Mouse (Mus musculus) liver, adult 2 months (tissue): Measurements from ENCODE around the gene Ap4s1. TPM values are rescaled to one million over a fixed set of nuclear protein-coding genes. Genes with fewer than 3 reads are reported as not detected.
"Not testable (repeated sequence)": the region's sequence is repeated elsewhere in the genome, so short reads cannot be mapped to it uniquely, and the experiment has no call there.

Experiments used
- DNase-seq: peaks from one replicate; pipeline ENCODE4 v3.0.0-alpha.2; 2011; ENCODE audit warnings: low read depth, low spot score; ENCODE audit errors: extremely low read depth
- H3K27ac ChIP-seq: fragments of 200-500 bp; replicated peaks from 2 replicates; pipeline ENCODE4 v1.5.1; 2012; ENCODE audit warnings: low read depth, mild to moderate bottlenecking, control low read depth, inconsistent platforms, low read length; ENCODE audit not compliant: insufficient read depth
- H3K27me3 ChIP-seq: fragments of 200-500 bp; 2 replicates; pipeline ENCODE4 v1.6.1; 2012; ENCODE audit warnings: mild to moderate bottlenecking, moderate library complexity, low read length, inconsistent platforms; ENCODE audit not compliant: control insufficient read depth, insufficient read depth
- H3K36me3 ChIP-seq: fragments of 200-500 bp; 2 replicates; pipeline ENCODE4 v1.6.1; 2012; ENCODE audit warnings: low read length, inconsistent platforms; ENCODE audit not compliant: control insufficient read depth, insufficient read depth
- H3K4me1 ChIP-seq: fragments of 200-500 bp; 2 replicates; pipeline ENCODE4 v1.6.1; 2011; ENCODE audit warnings: low read length; ENCODE audit not compliant: control insufficient read depth, insufficient read depth
- H3K4me3 ChIP-seq: fragments of 200-500 bp; 2 replicates; pipeline ENCODE4 v1.5.1; 2011; ENCODE audit warnings: low read depth, mild to moderate bottlenecking, control low read depth, low read length, moderate library complexity; ENCODE audit not compliant: insufficient read depth
- H3K79me2 ChIP-seq: fragments of 200-500 bp; 2 replicates; pipeline ENCODE4 v1.6.1; 2012; ENCODE audit warnings: inconsistent platforms, mild to moderate bottlenecking, low read length, moderate library complexity; ENCODE audit not compliant: control insufficient read depth, insufficient read depth
- H3K9ac ChIP-seq: fragments of 200-500 bp; 2 replicates; pipeline ENCODE4 v1.6.1; 2012; ENCODE audit warnings: low read depth, mild to moderate bottlenecking, control low read depth, inconsistent platforms, low read length
- CTCF ChIP-seq: fragments of 200-500 bp; IDR thresholded peaks from 2 replicates; pipeline ENCODE4 v1.5.1; 2011; ENCODE audit warnings: low read depth, low read length, control low read depth
- POLR2A ChIP-seq: fragments of 200-500 bp; IDR thresholded peaks from 2 replicates; pipeline ENCODE4 v1.6.1; 2011; ENCODE audit warnings: low read length, control low read depth; ENCODE audit not compliant: insufficient read depth; ENCODE audit errors: extremely low read depth
- WGBS: fragments of 180-500 bp; shearing (Covaris S2); methylation state at CpG from one replicate; pipeline ENCODE4 v1.1.7; 2018; 5-methylcytosine and 5-hydroxymethylcytosine counted together
- polyA plus RNA-seq: library from polyadenylated mRNA; depleted of rRNA; stranded (reverse); fragments of >200 nt; gene quantifications from 2 replicates; pipeline ENCODE4 v1.2.3, GENCODE M21; 2012
- total RNA-seq: library from RNA; depleted of rRNA; stranded (reverse); fragments of >200 nt; gene quantifications from 2 replicates; pipeline ENCODE4 v1.2.3, GENCODE M21; 2014

Ap4s1 gene
- total and polyA plus RNA-seq, 2 experiments = 4.4 to 20.3 TPM

- no peak for DNase-seq
- 88% methylated on average over 2 of the region's 2 CpGs for WGBS
- H3K36me3 ChIP-seq = no peaks in the 10 kb centered on the region; the same call in 1 of the 2 replicates
- TF ChIP-seq POLR2A (no peak), CTCF (no peak)
- H3K9ac ChIP-seq = no peak overlapping the region
- H3K4me1 ChIP-seq = peaks cover 13% of the 10 kb centered on the region
- no peaks in the 10 kb centered on the region for H3K27me3 ChIP-seq
- H3K4me3 ChIP-seq = no peak overlapping the region
- no peak overlapping the region for H3K27ac ChIP-seq
- H3K79me2 ChIP-seq = peaks cover 18% of the 10 kb centered on the region; the same call in 1 of the 2 replicates
These were observed 2.3 kb upstream of the Ap4s1 start for GRCm38 (mm10) chr12:51688546-51688945.

- Histone ChIP-seq H3K27ac (peak within 1 kb of the TSS; percentile 99), H3K79me2 (peaks cover 14% of the 10 kb centered on the region; the same call in 1 of the 2 replicates), H3K4me1 (peaks cover 16% of the 10 kb centered on the region), H3K27me3 (no peaks in the 10 kb centered on the region), H3K9ac (peak within 1 kb of the TSS; percentile 99), H3K36me3 (no peaks in the 10 kb centered on the region), H3K4me3 (peak within 1 kb of the TSS; percentile 97)
- peak; percentile 90 for DNase-seq
- under 1% methylated on average over 50 of the region's 56 CpGs for WGBS
- TF ChIP-seq CTCF (no peak), POLR2A (peak; percentile 63)
These were observed 1.2 kb downstream of the Ap4s1 start, which contains the start of gene Strn3 for GRCm38 (mm10) chr12:51691845-51692632. Gene Strn3, minus strand, starts transcription at chr12:51691897.

- 78% methylated on average over 10 of the region's 10 CpGs for WGBS
- H3K27ac ChIP-seq, H3K27me3 ChIP-seq, H3K9ac ChIP-seq, H3K36me3 ChIP-seq, H3K4me3 ChIP-seq, DNase-seq, H3K79me2 ChIP-seq: not testable (repeated sequence)
- H3K4me1 ChIP-seq = peaks cover 12% of the 10 kb centered on the region
These were observed 2.0 kb downstream of the Ap4s1 start for GRCm38 (mm10) chr12:51692870-51693269.

- WGBS = 81% methylated on average over 3 of the region's 3 CpGs
- no peak overlapping the region for H3K9ac ChIP-seq
- H3K4me3 ChIP-seq = no peak overlapping the region
- TF ChIP-seq CTCF (no peak), POLR2A (no peak)
- no peak overlapping the region for H3K27ac ChIP-seq
- H3K27me3 ChIP-seq = no peaks in the 10 kb centered on the region
- no peak for DNase-seq
- peaks cover 9% of the 10 kb centered on the region; the same call in 1 of the 2 replicates for H3K79me2 ChIP-seq
- H3K36me3 ChIP-seq = no peaks in the 10 kb centered on the region
- peaks cover 12% of the 10 kb centered on the region for H3K4me1 ChIP-seq
These were observed 2.6 kb downstream of the Ap4s1 start for GRCm38 (mm10) chr12:51693419-51693818.

- no peak overlapping the region for H3K9ac ChIP-seq
- no peak for TF ChIP-seq CTCF
- TF ChIP-seq POLR2A = no peak
These were observed 3.3 kb downstream of the Ap4s1 start for GRCm38 (mm10) chr12:51694096-51694495.

GRCm38 (mm10) chr12:51694966-51695365, 4.1 kb downstream of the Ap4s1 start:
- TF ChIP-seq POLR2A (no peak), CTCF (no peak)
- no peak overlapping the region for H3K27ac ChIP-seq
- H3K9ac ChIP-seq = no peak overlapping the region
- 70% methylated on average over 1 of the region's 1 CpGs for WGBS
- H3K79me2 ChIP-seq = peaks cover 3% of the 10 kb centered on the region; the same call in 1 of the 2 replicates
- H3K27me3 ChIP-seq = no peaks in the 10 kb centered on the region
- no peak overlapping the region for H3K4me3 ChIP-seq
- H3K36me3 ChIP-seq = no peaks in the 10 kb centered on the region
- H3K4me1 ChIP-seq = peaks cover 5% of the 10 kb centered on the region; the same call in 1 of the 2 replicates
- DNase-seq = no peak

More at GRCm38 (mm10) chr12:51694096-51694495, 3.3 kb downstream of the Ap4s1 start:
- H3K79me2 ChIP-seq = peaks cover 6% of the 10 kb centered on the region; the same call in 1 of the 2 replicates
- DNase-seq = no peak
- H3K27me3 ChIP-seq = no peaks in the 10 kb centered on the region
- H3K4me3 ChIP-seq = no peak overlapping the region
- H3K36me3 ChIP-seq = no peaks in the 10 kb centered on the region
- H3K4me1 ChIP-seq = peaks cover 10% of the 10 kb centered on the region
- H3K27ac ChIP-seq = peak overlapping the region; percentile 26
